In genomic region chr7:24638026-24638856, GRCm38 (mm10) we compare ENCODE assay signal across 8 mouse cellular contexts. TPM values are rescaled to one million over a fixed set of nuclear protein-coding genes. Genes with fewer than 3 reads are reported as not detected.
DNase-seq lines count a peak whose midpoint lies in the region; ATAC-seq and TF ChIP-seq lines count a peak whose summit lies in the region.

No protein-coding gene starts in this region.

- H3K36me3 ChIP-seq in heart, embryonic 10.5 days: no peaks in the 10 kb centered on the region
- H3K36me3 ChIP-seq in forebrain, embryonic 16.5 days (ENCODE audit: control insufficient read depth, insufficient read depth): no peaks in the 10 kb centered on the region
- H3K36me3 ChIP-seq in limb, embryonic 12.5 days: no peaks in the 10 kb centered on the region
- no peaks in the 10 kb centered on the region for H3K36me3 ChIP-seq in midbrain, postnatal 0 days (ENCODE audit: insufficient read depth, low read length)

- peaks cover 14% of the 10 kb centered on the region for H3K4me1 ChIP-seq in heart, embryonic 10.5 days
- peaks cover 9% of the 10 kb centered on the region for H3K4me1 ChIP-seq in forebrain, embryonic 16.5 days (replicated peaks; ENCODE audit: control insufficient read depth, insufficient read depth, low read length)
- H3K4me1 ChIP-seq in limb, embryonic 12.5 days (replicated peaks): peaks cover 16% of the 10 kb centered on the region
- no peaks in the 10 kb centered on the region for H3K4me1 ChIP-seq in midbrain, postnatal 0 days (ENCODE audit: insufficient read depth, low read length)

- WGBS in heart, embryonic 10.5 days: 4% methylated on average over 35 of the region's 35 CpGs
- 2% methylated on average over 35 of the region's 35 CpGs for WGBS in forebrain, embryonic 16.5 days
- WGBS in limb, embryonic 12.5 days: 2% methylated on average over 35 of the region's 35 CpGs
- WGBS in midbrain, postnatal 0 days: 4% methylated on average over 35 of the region's 35 CpGs

- H3K27ac ChIP-seq in heart, embryonic 10.5 days: no peak overlapping the region
- no peak overlapping the region for H3K27ac ChIP-seq in forebrain, embryonic 16.5 days (ENCODE audit: low read length)
- no peak overlapping the region for H3K27ac ChIP-seq in limb, embryonic 12.5 days
- no peak overlapping the region for H3K27ac ChIP-seq in midbrain, postnatal 0 days (ENCODE audit: low read depth, low read length)

- no peak for DNase-seq in heart, embryonic 10.5 days (ENCODE audit: low spot score)
- DNase-seq in heart, postnatal 10 days: no peak
- peak; percentile 27 for DNase-seq in T-cell, adult 2 months (ENCODE audit: low spot score)
- no peak for DNase-seq in midbrain, postnatal 0 days (ENCODE audit: low spot score)
- DNase-seq in right cerebral cortex, postnatal 36 days (ENCODE audit: low spot score in 2 of 2): no peak
- DNase-seq in cerebellum, postnatal 36 days: no peak

- intact Hi-C loops in heart, postnatal 10 days (cut with DNase I): no loop called here

- H3K4me2 ChIP-seq in forebrain, embryonic 16.5 days (ENCODE audit: low read length): peak overlapping the region; percentile 70
- peak overlapping the region; percentile 68 for H3K4me2 ChIP-seq in limb, embryonic 12.5 days
- H3K4me2 ChIP-seq in midbrain, postnatal 0 days (ENCODE audit: low read depth, low read length, poor library complexity, severe bottlenecking): peak overlapping the region; percentile 82

- ATAC-seq in forebrain, embryonic 16.5 days: peak; percentile 40; the same call in 1 of the 2 replicates
- ATAC-seq in limb, embryonic 12.5 days (ENCODE audit: insufficient number of reproducible peaks, insufficient read depth, low FRiP score, low TSS enrichment, low read depth): no peak; the same call in 1 of the 2 replicates
- ATAC-seq in midbrain, postnatal 0 days (ENCODE audit: low FRiP score): peak; percentile 36; the same call in 1 of the 2 replicates

- no peak for TF ChIP-seq CTCF in midbrain, postnatal 0 days (IDR thresholded peaks at IDR 0.05)

- H3K9me3 ChIP-seq in heart, embryonic 10.5 days: no peaks in the 10 kb centered on the region
- H3K9me3 ChIP-seq in forebrain, embryonic 16.5 days (ENCODE audit: control insufficient read depth, low read length): no peaks in the 10 kb centered on the region
- H3K9me3 ChIP-seq in limb, embryonic 12.5 days: peaks cover 1% of the 10 kb centered on the region; the same call in 1 of the 2 replicates
- no peaks in the 10 kb centered on the region for H3K9me3 ChIP-seq in midbrain, postnatal 0 days (ENCODE audit: low read length)

- peaks cover 77% of the 10 kb centered on the region for H3K27me3 ChIP-seq in heart, embryonic 10.5 days (ENCODE audit: insufficient read depth, poor library complexity, severe bottlenecking)
- H3K27me3 ChIP-seq in forebrain, embryonic 16.5 days (replicated peaks; ENCODE audit: control insufficient read depth, insufficient read depth, low read length): peaks cover 41% of the 10 kb centered on the region
- H3K27me3 ChIP-seq in limb, embryonic 12.5 days: peaks cover 69% of the 10 kb centered on the region
- H3K27me3 ChIP-seq in midbrain, postnatal 0 days (ENCODE audit: insufficient read depth, low read length): peaks cover 35% of the 10 kb centered on the region

- 0 out of 2 replicates have a peak overlapping the region, but pooled peaks have one; percentile 12 for H3K9ac ChIP-seq in forebrain, embryonic 16.5 days (replicated peaks; ENCODE audit: low read depth, low read length)
- peak overlapping the region; percentile 45 for H3K9ac ChIP-seq in limb, embryonic 12.5 days (replicated peaks)
- H3K9ac ChIP-seq in midbrain, postnatal 0 days (replicated peaks; ENCODE audit: low read length, poor library complexity, severe bottlenecking): 0 out of 2 replicates have a peak overlapping the region, but pooled peaks have one; percentile 36

- peak overlapping the region; percentile 55 for H3K4me3 ChIP-seq in heart, embryonic 10.5 days
- peak overlapping the region; percentile 42 for H3K4me3 ChIP-seq in forebrain, embryonic 16.5 days (replicated peaks; ENCODE audit: low read length)
- peak overlapping the region; percentile 40 for H3K4me3 ChIP-seq in limb, embryonic 12.5 days (replicated peaks)
- H3K4me3 ChIP-seq in midbrain, postnatal 0 days (ENCODE audit: low read depth, low read length): peak overlapping the region; percentile 42

RNA-seq across cellular contexts. Expression of gene Lypd3, which starts 1.9 kb away (rescaled TPM):
- polyA plus RNA-seq in heart, embryonic 10.5 days (2016; fragmentation: Nextera tagmentation; extraction: Ambion mirVana): 0.18 and 0.22 TPM in 2 replicates
- not detected for total RNA-seq in heart, postnatal 10 days (2021)
- 0.29 and 0.58 TPM in 2 replicates for polyA plus RNA-seq in forebrain, embryonic 16.5 days (2015; fragmentation: Nextera tagmentation; extraction: Ambion mirVana)
- 3.1 and 3.3 TPM in 2 replicates for polyA plus RNA-seq in limb, embryonic 12.5 days (2016; fragmentation: Nextera tagmentation; extraction: Ambion mirVana)
- 0.99 and 1.5 TPM in 2 replicates for total RNA-seq in midbrain, postnatal 0 days (2014; rRNA removed)
- polyA plus RNA-seq in midbrain, postnatal 0 days (2015; fragmentation: Nextera tagmentation; extraction: Ambion mirVana): 1.8 and 2.2 TPM in 2 replicates

RNA-seq across cellular contexts. Expression of gene Phldb3, which starts 27.7 kb away (rescaled TPM):
- polyA plus RNA-seq in heart, embryonic 10.5 days (2016; fragmentation: Nextera tagmentation; extraction: Ambion mirVana): not detected in 2 replicates
- under 1 TPM; 0.22 to 0.48 TPM for total RNA-seq in heart, postnatal 10 days (2021)
- not detected in 2 replicates for polyA plus RNA-seq in forebrain, embryonic 16.5 days (2015; fragmentation: Nextera tagmentation; extraction: Ambion mirVana)
- polyA plus RNA-seq in limb, embryonic 12.5 days (2016; fragmentation: Nextera tagmentation; extraction: Ambion mirVana): 0.18 and 0.20 TPM in 2 replicates
- total RNA-seq in midbrain, postnatal 0 days (2014; rRNA removed): 0.11 and 0.14 TPM in 2 replicates
- polyA plus RNA-seq in midbrain, postnatal 0 days (2015; fragmentation: Nextera tagmentation; extraction: Ambion mirVana): not detected in 2 replicates

RNA-seq across cellular contexts. Expression of gene Tex101, which starts 38.2 kb away (rescaled TPM):
- polyA plus RNA-seq in heart, embryonic 10.5 days (2016; fragmentation: Nextera tagmentation; extraction: Ambion mirVana): not detected in 2 replicates
- not detected for total RNA-seq in heart, postnatal 10 days (2021)
- polyA plus RNA-seq in forebrain, embryonic 16.5 days (2015; fragmentation: Nextera tagmentation; extraction: Ambion mirVana): not detected in 2 replicates
- polyA plus RNA-seq in limb, embryonic 12.5 days (2016; fragmentation: Nextera tagmentation; extraction: Ambion mirVana): not detected in 2 replicates
- total RNA-seq in midbrain, postnatal 0 days (2014; rRNA removed): not detected in 2 replicates
- not detected in 2 replicates for polyA plus RNA-seq in midbrain, postnatal 0 days (2015; fragmentation: Nextera tagmentation; extraction: Ambion mirVana)

RNA-seq across cellular contexts. Expression of gene Zfp575, which starts 50.8 kb away (rescaled TPM):
- 0.60 and 1.3 TPM in 2 replicates for polyA plus RNA-seq in heart, embryonic 10.5 days (2016; fragmentation: Nextera tagmentation; extraction: Ambion mirVana)
- total RNA-seq in heart, postnatal 10 days (2021): under 1 TPM; 0.32 to 0.45 TPM
- polyA plus RNA-seq in forebrain, embryonic 16.5 days (2015; fragmentation: Nextera tagmentation; extraction: Ambion mirVana): 9.9 and 11.7 TPM in 2 replicates
- 3.6 and 4.0 TPM in 2 replicates for polyA plus RNA-seq in limb, embryonic 12.5 days (2016; fragmentation: Nextera tagmentation; extraction: Ambion mirVana)
- total RNA-seq in midbrain, postnatal 0 days (2014; rRNA removed): 2.3 and 3.2 TPM in 2 replicates
- 28.3 and 29.5 TPM in 2 replicates for polyA plus RNA-seq in midbrain, postnatal 0 days (2015; fragmentation: Nextera tagmentation; extraction: Ambion mirVana)

RNA-seq across cellular contexts. Expression of gene Ethe1, which starts 50.9 kb away (rescaled TPM):
- 20.0 and 20.7 TPM in 2 replicates for polyA plus RNA-seq in heart, embryonic 10.5 days (2016; fragmentation: Nextera tagmentation; extraction: Ambion mirVana)
- 10 to 100 TPM; 20.5 to 25.0 TPM for total RNA-seq in heart, postnatal 10 days (2021)
- 19.8 and 23.3 TPM in 2 replicates for polyA plus RNA-seq in forebrain, embryonic 16.5 days (2015; fragmentation: Nextera tagmentation; extraction: Ambion mirVana)
- polyA plus RNA-seq in limb, embryonic 12.5 days (2016; fragmentation: Nextera tagmentation; extraction: Ambion mirVana): 25.1 and 25.6 TPM in 2 replicates
- total RNA-seq in midbrain, postnatal 0 days (2014; rRNA removed): 32.2 and 33.4 TPM in 2 replicates
- polyA plus RNA-seq in midbrain, postnatal 0 days (2015; fragmentation: Nextera tagmentation; extraction: Ambion mirVana): 31.3 and 31.6 TPM in 2 replicates
